Mouse (Mus musculus): ENCODE results near the gene Pbx2. TPM values are rescaled to one million over a fixed set of nuclear protein-coding genes. Genes with fewer than 3 reads are reported as not detected.
"Not testable (repeated sequence)": the region's sequence is repeated elsewhere in the genome, so short reads cannot be mapped to it uniquely, and the experiment has no call there.

The Pbx2 gene
- 5.3 and 7.6 TPM in 2 replicates for polyA plus RNA-seq (2015; fragmentation: Nextera tagmentation; extraction: Ambion mirVana)

GRCm38 (mm10) chr17:34591029-34591993, at the start of gene Pbx2:
Pbx2 (plus strand) TSS chr17:34591266.
- Histone ChIP-seq H3K36me3 (ENCODE audit: control insufficient read depth, insufficient read depth) (0 out of 2 replicates have a peak, but pooled peaks cover 3% of the 10 kb centered on the region), H3K27me3 (replicated peaks; ENCODE audit: control insufficient read depth, insufficient read depth, low read length) (no peaks in the 10 kb centered on the region), H3K9ac (replicated peaks; ENCODE audit: low read depth, low read length) (peak within 1 kb of the TSS; percentile 98), H3K4me1 (replicated peaks; ENCODE audit: control insufficient read depth, insufficient read depth, low read length) (peaks cover 44% of the 10 kb centered on the region), H3K9me3 (ENCODE audit: control insufficient read depth, low read length) (no peaks in the 10 kb centered on the region), H3K27ac (ENCODE audit: low read length) (peak within 1 kb of the TSS; percentile 96), H3K4me3 (replicated peaks; ENCODE audit: low read length) (peak within 1 kb of the TSS; percentile 81), H3K4me2 (ENCODE audit: low read length) (peak within 1 kb of the TSS; percentile 67)
- 2% methylated on average over 21 of the region's 21 CpGs for WGBS
- peak; percentile 2 for ATAC-seq

- H3K9ac ChIP-seq (replicated peaks; ENCODE audit: low read depth, low read length); H3K4me2 ChIP-seq (ENCODE audit: low read length); H3K9me3 ChIP-seq (ENCODE audit: control insufficient read depth, low read length); H3K4me1 ChIP-seq (replicated peaks; ENCODE audit: control insufficient read depth, insufficient read depth, low read length); H3K27ac ChIP-seq (ENCODE audit: low read length); ATAC-seq; H3K36me3 ChIP-seq (ENCODE audit: control insufficient read depth, insufficient read depth); H3K27me3 ChIP-seq (replicated peaks; ENCODE audit: control insufficient read depth, insufficient read depth, low read length); H3K4me3 ChIP-seq (replicated peaks; ENCODE audit: low read length): not testable (repeated sequence)
- WGBS = 95% methylated on average over 12 of the region's 13 CpGs
These were observed 47.5 kb upstream of the Pbx2 start for GRCm38 (mm10) chr17:34543567-34543966.

GRCm38 (mm10) chr17:34546797-34547196, 44.3 kb upstream of the Pbx2 start:
- Histone ChIP-seq H3K9ac (replicated peaks; ENCODE audit: low read depth, low read length) (no peak overlapping the region), H3K27ac (ENCODE audit: low read length) (no peak overlapping the region), H3K4me2 (ENCODE audit: low read length) (no peak overlapping the region), H3K4me3 (replicated peaks; ENCODE audit: low read length) (no peak overlapping the region), H3K9me3 (ENCODE audit: control insufficient read depth, low read length) (no peaks in the 10 kb centered on the region), H3K36me3 (ENCODE audit: control insufficient read depth, insufficient read depth) (no peaks in the 10 kb centered on the region), H3K4me1 (replicated peaks; ENCODE audit: control insufficient read depth, insufficient read depth, low read length) (no peaks in the 10 kb centered on the region), H3K27me3 (replicated peaks; ENCODE audit: control insufficient read depth, insufficient read depth, low read length) (no peaks in the 10 kb centered on the region)
- WGBS = 100% methylated on average over 1 of the region's 1 CpGs
- ATAC-seq = no peak

- WGBS = 91% methylated on average over 4 of the region's 4 CpGs
- Histone ChIP-seq H3K27me3 (replicated peaks; ENCODE audit: control insufficient read depth, insufficient read depth, low read length) (no peaks in the 10 kb centered on the region), H3K4me3 (replicated peaks; ENCODE audit: low read length) (no peak overlapping the region), H3K9me3 (ENCODE audit: control insufficient read depth, low read length) (no peaks in the 10 kb centered on the region), H3K9ac (replicated peaks; ENCODE audit: low read depth, low read length) (no peak overlapping the region), H3K4me2 (ENCODE audit: low read length) (no peak overlapping the region), H3K36me3 (ENCODE audit: control insufficient read depth, insufficient read depth) (no peaks in the 10 kb centered on the region), H3K4me1 (replicated peaks; ENCODE audit: control insufficient read depth, insufficient read depth, low read length) (no peaks in the 10 kb centered on the region), H3K27ac (ENCODE audit: low read length) (no peak overlapping the region)
- ATAC-seq = no peak
These were observed 43.5 kb upstream of the Pbx2 start for GRCm38 (mm10) chr17:34547601-34548000.

GRCm38 (mm10) chr17:34549156-34549555, 41.9 kb upstream of the Pbx2 start:
- Histone ChIP-seq H3K4me1 (replicated peaks; ENCODE audit: control insufficient read depth, insufficient read depth, low read length) (no peaks in the 10 kb centered on the region), H3K9me3 (ENCODE audit: control insufficient read depth, low read length) (no peaks in the 10 kb centered on the region), H3K9ac (replicated peaks; ENCODE audit: low read depth, low read length) (no peak overlapping the region), H3K36me3 (ENCODE audit: control insufficient read depth, insufficient read depth) (no peaks in the 10 kb centered on the region), H3K4me3 (replicated peaks; ENCODE audit: low read length) (no peak overlapping the region), H3K4me2 (ENCODE audit: low read length) (no peak overlapping the region), H3K27me3 (replicated peaks; ENCODE audit: control insufficient read depth, insufficient read depth, low read length) (no peaks in the 10 kb centered on the region), H3K27ac (ENCODE audit: low read length) (no peak overlapping the region)
- WGBS = 87% methylated on average over 3 of the region's 3 CpGs
- ATAC-seq = no peak

GRCm38 (mm10) chr17:34549843-34550242, 41.2 kb upstream of the Pbx2 start:
- 76% methylated on average over 2 of the region's 2 CpGs for WGBS
- Histone ChIP-seq H3K27me3 (replicated peaks; ENCODE audit: control insufficient read depth, insufficient read depth, low read length) (no peaks in the 10 kb centered on the region), H3K9me3 (ENCODE audit: control insufficient read depth, low read length) (no peaks in the 10 kb centered on the region), H3K27ac (ENCODE audit: low read length) (no peak overlapping the region), H3K9ac (replicated peaks; ENCODE audit: low read depth, low read length) (no peak overlapping the region), H3K4me1 (replicated peaks; ENCODE audit: control insufficient read depth, insufficient read depth, low read length) (no peaks in the 10 kb centered on the region), H3K36me3 (ENCODE audit: control insufficient read depth, insufficient read depth) (no peaks in the 10 kb centered on the region), H3K4me3 (replicated peaks; ENCODE audit: low read length) (no peak overlapping the region), H3K4me2 (ENCODE audit: low read length) (no peak overlapping the region)
- ATAC-seq = no peak

GRCm38 (mm10) chr17:34555483-34555882, 35.6 kb upstream of the Pbx2 start:
- Histone ChIP-seq H3K9me3 (ENCODE audit: control insufficient read depth, low read length) (no peaks in the 10 kb centered on the region), H3K4me2 (ENCODE audit: low read length) (no peak overlapping the region), H3K27me3 (replicated peaks; ENCODE audit: control insufficient read depth, insufficient read depth, low read length) (no peaks in the 10 kb centered on the region), H3K4me3 (replicated peaks; ENCODE audit: low read length) (no peak overlapping the region), H3K27ac (ENCODE audit: low read length) (no peak overlapping the region), H3K9ac (replicated peaks; ENCODE audit: low read depth, low read length) (no peak overlapping the region), H3K36me3 (ENCODE audit: control insufficient read depth, insufficient read depth) (no peaks in the 10 kb centered on the region), H3K4me1 (replicated peaks; ENCODE audit: control insufficient read depth, insufficient read depth, low read length) (no peaks in the 10 kb centered on the region)
- ATAC-seq = no peak
- 29% methylated on average over 5 of the region's 5 CpGs for WGBS

- H3K27me3 ChIP-seq (replicated peaks; ENCODE audit: control insufficient read depth, insufficient read depth, low read length) = no peaks in the 10 kb centered on the region
- H3K36me3 ChIP-seq (ENCODE audit: control insufficient read depth, insufficient read depth) = no peaks in the 10 kb centered on the region
- no peak for ATAC-seq
- H3K9me3 ChIP-seq (ENCODE audit: control insufficient read depth, low read length) = no peaks in the 10 kb centered on the region
- no peak overlapping the region for H3K9ac ChIP-seq (replicated peaks; ENCODE audit: low read depth, low read length)
- no peak overlapping the region for H3K27ac ChIP-seq (ENCODE audit: low read length)
- H3K4me3 ChIP-seq (replicated peaks; ENCODE audit: low read length) = no peak overlapping the region
- no peaks in the 10 kb centered on the region for H3K4me1 ChIP-seq (replicated peaks; ENCODE audit: control insufficient read depth, insufficient read depth, low read length)
- WGBS = 81% methylated on average over 8 of the region's 8 CpGs
- H3K4me2 ChIP-seq (ENCODE audit: low read length) = no peak overlapping the region
These were observed 34.7 kb upstream of the Pbx2 start for GRCm38 (mm10) chr17:34556406-34556805.

- 79% methylated on average over 11 of the region's 11 CpGs for WGBS
- Histone ChIP-seq H3K27me3 (replicated peaks; ENCODE audit: control insufficient read depth, insufficient read depth, low read length) (no peaks in the 10 kb centered on the region), H3K4me2 (ENCODE audit: low read length) (no peak overlapping the region)
These were observed 33.7 kb upstream of the Pbx2 start for GRCm38 (mm10) chr17:34557411-34557810.

More at GRCm38 (mm10) chr17:34557411-34557810, 33.7 kb upstream of the Pbx2 start:
- H3K36me3 ChIP-seq (ENCODE audit: control insufficient read depth, insufficient read depth) = no peaks in the 10 kb centered on the region
- no peak for ATAC-seq
- H3K9ac ChIP-seq (replicated peaks; ENCODE audit: low read depth, low read length) = no peak overlapping the region
- no peak overlapping the region for H3K4me3 ChIP-seq (replicated peaks; ENCODE audit: low read length)
- no peaks in the 10 kb centered on the region for H3K9me3 ChIP-seq (ENCODE audit: control insufficient read depth, low read length)
- H3K4me1 ChIP-seq (replicated peaks; ENCODE audit: control insufficient read depth, insufficient read depth, low read length) = no peaks in the 10 kb centered on the region
- no peak overlapping the region for H3K27ac ChIP-seq (ENCODE audit: low read length)
